Mouse (Mus musculus) heart, adult 8-10 months (tissue): ENCODE data around the gene Nr4a3. TPM values are rescaled to one million over a fixed set of nuclear protein-coding genes. Genes with fewer than 3 reads are reported as not detected.

Source experiments
- DNase-seq: peaks from one replicate; pipeline ENCODE4 v3.0.0; 2022; ENCODE audit warnings: low spot score
- total RNA-seq, 4 experiments: library from RNA; stranded (reverse); gene quantifications; 2 replicates each; pipeline ENCODE4 v1.2.4; 2022

The Nr4a3 gene
- total RNA-seq, 4 experiments from 2014 or later: 1.5 to 4.7 (median 2.9) TPM

GRCm38 (mm10) chr4:48050442-48050841, 5.5 kb downstream of the Nr4a3 start:
- no peak for DNase-seq

- DNase-seq: no peak
Observed at GRCm38 (mm10) chr4:48051086-48051673, 6.2 kb downstream of the Nr4a3 start.

- no peak for DNase-seq
Observed at GRCm38 (mm10) chr4:48051674-48052121, 6.7 kb downstream of the Nr4a3 start.

GRCm38 (mm10) chr4:48061716-48062115, 16.8 kb downstream of the Nr4a3 start:
- DNase-seq: no peak

DNA sequence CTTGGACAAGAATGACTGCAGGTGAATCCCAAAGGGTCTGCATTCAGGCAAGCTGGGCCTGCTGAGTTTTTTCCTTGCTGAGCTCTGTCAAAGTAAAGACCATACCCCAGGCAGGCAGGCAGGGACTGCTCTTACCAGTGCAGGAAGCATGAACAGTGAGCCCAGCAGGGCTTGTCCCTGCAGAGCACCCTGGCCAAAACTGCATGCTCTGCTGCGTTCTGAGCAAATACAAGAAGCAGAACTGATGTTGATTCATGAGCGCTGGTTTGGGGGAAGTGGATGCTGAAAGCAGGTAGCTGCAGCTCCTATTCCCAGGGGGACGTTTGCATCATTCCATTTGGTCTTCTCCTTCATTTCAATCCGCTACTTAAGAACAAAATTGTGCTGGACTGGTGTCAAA, 19.4 kb downstream of the Nr4a3 start:
- DNase-seq: no peak

GRCm38 (mm10) chr4:48066676-48067075, 21.7 kb downstream of the Nr4a3 start:
- DNase-seq: no peak

- no peak for DNase-seq
Observed at GRCm38 (mm10) chr4:48069111-48069510, 24.2 kb downstream of the Nr4a3 start.

DNA sequence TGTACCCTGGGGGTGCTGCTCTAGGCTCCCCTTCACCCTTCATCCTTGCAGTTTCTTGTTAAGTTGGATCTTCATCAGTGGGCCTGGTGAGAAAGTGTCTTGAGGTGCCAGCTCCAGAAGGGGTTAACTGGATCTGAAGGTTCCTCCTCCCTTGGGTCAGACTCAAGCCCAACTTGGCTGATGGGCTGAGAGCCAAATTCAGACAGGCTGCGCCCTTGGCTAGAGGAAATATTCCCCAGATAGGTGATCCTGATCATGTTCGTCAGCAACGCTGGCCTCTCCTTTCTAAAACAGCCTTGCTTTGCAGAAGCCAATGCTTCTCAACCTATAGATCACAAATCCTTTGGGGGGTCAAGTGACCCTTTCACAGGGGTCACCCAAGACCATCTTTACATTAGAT, 27.1 kb downstream of the Nr4a3 start:
- no peak for DNase-seq

- DNase-seq: no peak
Observed at GRCm38 (mm10) chr4:48073325-48073724, 28.4 kb downstream of the Nr4a3 start.

- no peak for DNase-seq
Observed at GRCm38 (mm10) chr4:48074451-48075240, 29.7 kb downstream of the Nr4a3 start.

DNA sequence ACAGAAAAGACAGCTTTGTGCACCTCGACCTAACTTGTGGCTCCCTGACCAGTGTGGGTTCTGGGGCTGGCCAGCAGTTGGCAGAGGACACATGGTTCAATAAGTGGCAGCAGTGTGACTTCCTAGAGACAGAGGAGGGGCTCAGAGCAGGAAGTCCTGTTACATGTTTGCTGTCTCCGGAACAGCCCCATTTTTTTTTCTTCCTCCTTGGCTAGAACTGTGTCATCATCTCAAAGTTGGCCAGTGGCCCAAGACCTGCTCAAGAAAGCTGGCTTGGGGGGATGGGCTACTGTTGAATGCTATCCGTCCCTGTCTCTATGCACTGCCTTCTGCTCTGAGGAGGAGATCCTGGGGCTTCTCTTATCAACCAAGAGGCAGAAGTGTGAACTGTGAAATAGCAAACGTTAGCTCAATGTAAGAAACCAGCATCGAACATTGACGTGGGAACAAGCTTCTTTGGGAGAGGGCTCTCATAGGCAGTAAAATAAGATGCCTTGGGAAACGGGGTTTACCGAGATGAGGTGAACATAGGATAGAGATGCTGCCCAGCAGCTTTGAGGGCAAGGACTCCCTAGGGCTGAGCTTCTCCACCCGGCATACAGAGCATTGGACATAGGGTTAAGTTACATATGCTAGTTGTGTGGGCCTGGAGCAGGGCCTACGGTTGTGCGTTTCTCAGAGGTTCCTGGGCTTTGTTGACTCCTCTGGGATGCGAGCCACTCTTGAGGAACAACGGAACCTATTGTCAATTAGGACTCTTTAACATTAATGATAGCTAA, 31.9 kb downstream of the Nr4a3 start:
- DNase-seq: peak; percentile 44

DNA sequence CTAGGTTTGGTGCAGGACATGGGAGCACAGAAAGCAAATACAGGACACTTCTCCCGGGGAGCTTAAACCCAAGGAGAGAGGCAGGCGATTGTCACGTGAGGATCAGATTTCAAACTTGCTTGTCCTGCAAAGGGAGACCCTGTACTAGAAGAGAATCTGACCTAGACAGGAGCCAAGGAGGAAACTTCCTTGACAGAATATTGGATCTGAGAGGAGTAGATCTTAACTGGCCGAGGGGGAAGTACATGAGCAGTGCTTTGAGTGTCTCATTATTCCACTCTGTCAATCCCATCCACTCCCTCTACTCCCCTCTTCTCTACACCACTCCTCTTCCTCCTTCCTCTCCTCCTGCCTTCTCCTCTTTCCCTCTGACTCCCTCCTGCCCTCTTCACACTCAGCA, 33.3 kb downstream of the Nr4a3 start:
- DNase-seq: no peak

DNA sequence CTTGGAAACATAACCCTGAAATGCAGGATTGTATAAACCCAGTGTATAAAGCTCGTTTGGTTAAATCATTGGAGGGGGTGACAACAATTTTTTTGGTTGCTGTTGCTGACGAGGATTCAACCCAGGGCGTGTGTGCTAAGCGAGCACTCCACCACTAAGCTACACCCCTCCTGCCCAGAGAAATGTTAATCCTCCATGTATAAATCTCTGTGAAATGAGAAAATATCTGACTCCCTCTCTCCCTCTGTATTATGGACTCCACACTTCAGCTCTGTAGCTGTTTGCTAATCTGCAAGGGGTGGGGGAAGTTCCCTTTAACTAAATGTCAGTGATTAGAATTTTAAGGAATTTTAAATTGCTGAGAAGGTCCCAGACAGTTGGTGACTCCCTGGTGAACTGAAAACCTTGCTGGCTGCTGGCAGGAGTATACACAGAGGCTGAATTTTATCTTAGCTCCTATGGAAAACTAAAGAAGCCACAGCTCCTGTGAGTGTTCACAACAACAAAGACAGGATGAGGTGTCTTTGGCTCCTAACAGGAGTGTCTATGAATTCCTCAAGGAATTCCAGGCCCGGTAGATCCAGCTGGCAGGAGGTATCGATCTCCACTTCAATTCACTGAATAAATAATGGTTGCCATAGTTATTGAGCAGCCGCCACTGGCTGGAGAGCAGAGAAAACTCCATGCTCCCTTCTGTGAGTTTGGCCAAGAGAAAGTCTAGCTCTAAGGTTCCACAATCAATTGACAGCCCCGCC, 34.5 kb downstream of the Nr4a3 start:
- DNase-seq: no peak

DNA sequence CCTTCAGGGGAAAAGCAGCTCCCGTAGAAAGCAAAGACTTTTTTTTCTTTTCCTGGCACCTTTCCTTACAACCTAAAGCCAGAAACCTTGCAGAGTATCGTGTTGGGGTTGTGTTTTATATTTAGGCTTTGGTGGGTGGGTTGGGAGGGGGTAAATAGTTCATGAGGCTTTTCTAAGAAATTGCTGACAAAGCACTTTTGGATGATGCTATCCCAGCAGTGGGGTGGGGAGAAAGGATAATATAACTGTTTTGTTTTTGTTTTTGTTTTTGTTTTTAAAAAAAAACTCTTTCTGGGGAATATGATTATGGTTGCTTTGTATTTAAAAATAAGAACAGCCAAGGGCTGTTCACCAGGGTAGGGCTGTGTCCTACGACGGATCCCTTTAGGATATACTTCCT, 38.5 kb downstream of the Nr4a3 start:
- DNase-seq: no peak

GRCm38 (mm10) chr4:48086609-48087008, 41.7 kb downstream of the Nr4a3 start:
- no peak for DNase-seq

GRCm38 (mm10) chr4:48087497-48087896, 42.5 kb downstream of the Nr4a3 start:
- no peak for DNase-seq

- DNase-seq: no peak
Observed at GRCm38 (mm10) chr4:48093221-48093620, 48.3 kb downstream of the Nr4a3 start.

GRCm38 (mm10) chr4:48100217-48100616, 55.3 kb downstream of the Nr4a3 start:
- DNase-seq: no peak

DNA sequence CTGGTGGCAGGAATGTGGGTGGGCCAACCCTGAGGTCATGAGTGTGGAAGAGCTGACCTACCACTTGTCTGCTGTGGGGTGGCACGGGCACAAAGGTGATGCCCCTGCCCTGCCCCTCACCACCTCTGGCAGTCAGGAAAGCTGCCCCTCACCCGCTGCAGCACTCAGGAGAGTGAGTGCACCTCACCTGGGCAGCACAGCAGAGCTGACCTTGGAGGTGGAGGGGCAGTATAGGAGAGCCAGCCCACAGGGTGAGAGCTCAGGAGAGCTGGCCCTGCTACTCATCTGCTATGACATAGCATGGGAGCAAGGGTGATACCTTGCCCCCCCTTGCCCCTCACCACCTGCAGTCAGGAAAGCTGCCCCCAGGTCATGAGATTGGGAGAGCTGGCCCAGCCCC, 57.0 kb downstream of the Nr4a3 start:
- DNase-seq: no peak

DNA sequence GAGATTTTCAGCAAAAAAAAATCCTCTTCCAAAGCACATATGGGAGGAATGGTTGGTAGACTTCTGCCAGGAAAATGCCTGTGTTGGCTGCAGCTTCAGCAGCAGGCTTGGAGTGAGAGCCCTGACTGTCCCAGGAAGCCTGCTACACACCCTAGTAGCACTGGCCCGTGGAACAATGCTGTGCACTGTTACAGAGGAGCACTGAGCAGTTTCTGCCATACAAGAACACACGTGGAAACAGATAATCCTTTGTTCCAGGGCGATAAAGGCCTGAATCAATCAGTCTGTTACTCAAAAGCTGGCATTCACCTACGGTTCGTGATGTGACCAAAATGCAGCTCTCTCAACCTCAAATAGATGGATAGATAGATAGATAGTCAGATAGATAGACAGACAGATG, 60.4 kb downstream of the Nr4a3 start:
- DNase-seq: no peak

GRCm38 (mm10) chr4:48107086-48107485, 62.1 kb downstream of the Nr4a3 start:
- DNase-seq: no peak

DNA sequence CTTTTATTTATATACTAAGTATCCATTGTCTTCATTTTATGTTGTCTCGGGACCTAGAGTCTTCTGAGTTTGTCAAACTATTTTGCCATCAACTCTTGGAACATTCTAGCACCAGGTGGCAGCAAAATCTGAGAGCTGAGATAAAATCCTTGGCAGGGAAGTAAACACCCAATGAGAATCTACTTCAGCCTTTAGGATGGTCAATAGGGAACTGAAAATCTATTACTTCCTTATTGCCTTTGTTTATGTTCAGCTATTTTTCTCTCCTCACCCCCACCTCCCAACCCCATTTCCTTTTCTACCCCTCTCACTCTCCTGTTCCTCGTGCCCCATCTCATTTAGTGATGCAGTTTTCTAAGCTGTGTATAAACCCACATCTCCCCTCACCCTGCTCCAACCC, 63.6 kb downstream of the Nr4a3 start:
- peak; percentile 6 for DNase-seq
